9 mouse cellular contexts compared by ENCODE assay signal in genomic region chr1:133815747-133816491, GRCm38 (mm10). TPM values are rescaled to one million over a fixed set of nuclear protein-coding genes. Genes with fewer than 3 reads are reported as not detected.
A peak's percentile ranks its signal among the peaks of the same experiment; 100 is the strongest.
DNase-seq lines count a peak whose midpoint lies in the region; ATAC-seq lines count a peak whose summit lies in the region.
"Had no signal": no experiment of that assay in that cellular context is flagged by ENCODE, and none has a peak within 500 bp of the region (broad histone marks: within the 10 kb centered on the region; RNA-seq: fewer than 3 reads in every experiment).

No protein-coding gene starts in this region.

- no peaks in the 10 kb centered on the region for H3K9me3 ChIP-seq in embryonic facial prominence, embryonic 14.5 days (ENCODE audit: control insufficient read depth, low read length)
- no peaks in the 10 kb centered on the region for H3K9me3 ChIP-seq in embryonic facial prominence, embryonic 10.5 days

- H3K4me2 ChIP-seq in embryonic facial prominence, embryonic 14.5 days (ENCODE audit: low read depth, low read length): no peak overlapping the region
- H3K4me2 ChIP-seq: hindbrain, embryonic 14.5 days had no signal

- H3K4me1 ChIP-seq in embryonic facial prominence, embryonic 14.5 days (ENCODE audit: control insufficient read depth, insufficient read depth, low read length): peaks cover 5% of the 10 kb centered on the region; the same call in 1 of the 2 replicates
- H3K4me1 ChIP-seq in embryonic facial prominence, embryonic 10.5 days: peaks cover 13% of the 10 kb centered on the region

- peak; percentile 40 for DNase-seq in embryonic facial prominence, embryonic 14.5 days (ENCODE audit: low spot score)
- no peak for DNase-seq in embryonic facial prominence, embryonic 10.5 days (ENCODE audit: low spot score)
- peak; percentile 63 for DNase-seq in thymus, postnatal 0 days (ENCODE audit: low spot score)
- no peak for DNase-seq in thymus, postnatal 4 days
- peak; percentile 57 for DNase-seq in liver
- no peak for DNase-seq in yolk sac, embryonic 10.5 days (ENCODE audit: low spot score)
- DNase-seq in embryo, embryonic 10.5 days (ENCODE audit: low spot score): no peak
- DNase-seq in gastrocnemius, adult 8-10 months (ENCODE audit: low spot score in 2 of 2): no peak

- no peak overlapping the region for H3K4me3 ChIP-seq in embryonic facial prominence, embryonic 14.5 days (ENCODE audit: low read depth, low read length)
- H3K4me3 ChIP-seq in embryonic facial prominence, embryonic 10.5 days: no peak overlapping the region

- H3K9ac ChIP-seq in embryonic facial prominence, embryonic 14.5 days (ENCODE audit: low read depth, low read length): no peak overlapping the region
- H3K9ac ChIP-seq: hindbrain, embryonic 14.5 days had no signal

- WGBS in embryonic facial prominence, embryonic 14.5 days: 68% methylated on average over 12 of the region's 12 CpGs
- WGBS in embryonic facial prominence, embryonic 10.5 days: 79% methylated on average over 12 of the region's 12 CpGs

- no peaks in the 10 kb centered on the region for H3K27me3 ChIP-seq in embryonic facial prominence, embryonic 14.5 days (replicated peaks; ENCODE audit: control insufficient read depth, insufficient read depth, low read length)
- H3K27me3 ChIP-seq in embryonic facial prominence, embryonic 10.5 days (replicated peaks; ENCODE audit: low read depth, poor library complexity, severe bottlenecking): peaks cover 13% of the 10 kb centered on the region

- ATAC-seq in embryonic facial prominence, embryonic 14.5 days (ENCODE audit: low read depth): no peak

- no peak overlapping the region for H3K27ac ChIP-seq in embryonic facial prominence, embryonic 14.5 days (replicated peaks; ENCODE audit: low read depth, low read length)
- H3K27ac ChIP-seq in embryonic facial prominence, embryonic 10.5 days (replicated peaks): no peak overlapping the region
- H3K27ac ChIP-seq: hindbrain, embryonic 14.5 days had no signal

- no peaks in the 10 kb centered on the region for H3K36me3 ChIP-seq in embryonic facial prominence, embryonic 14.5 days (ENCODE audit: control insufficient read depth, insufficient read depth, low read length)
- no peaks in the 10 kb centered on the region for H3K36me3 ChIP-seq in embryonic facial prominence, embryonic 10.5 days (replicated peaks)

RNA-seq across cellular contexts. Expression of gene Atp2b4, which starts 15.1 kb away (rescaled TPM):
- 22.9 and 23.4 TPM in 2 replicates for polyA plus RNA-seq in embryonic facial prominence, embryonic 14.5 days (2014; fragmentation: Nextera tagmentation; extraction: Ambion mirVana)
- 4.7 and 5.2 TPM in 2 replicates for polyA plus RNA-seq in embryonic facial prominence, embryonic 10.5 days (2016; fragmentation: Nextera tagmentation; extraction: Ambion mirVana)
- 3.1 and 3.5 TPM in 2 replicates for polyA plus RNA-seq in thymus, postnatal 0 days (2015; fragmentation: Nextera tagmentation; extraction: Ambion mirVana)
- total RNA-seq in gastrocnemius, adult 8-10 months (2022): 1 to 10 TPM; 6.1 to 8.8 (median 6.6) TPM

Comparison
In these comparisons a context has a peak if more than half of its experiments do, and no peak if none do; other contexts are left out.
1. DNase-seq: peak in embryonic facial prominence, embryonic 14.5 days (single experiment), thymus, postnatal 0 days (single experiment) and liver (single experiment); none in embryonic facial prominence, embryonic 10.5 days (single experiment), thymus, postnatal 4 days (single experiment), yolk sac, embryonic 10.5 days (single experiment), embryo, embryonic 10.5 days (single experiment) and gastrocnemius, adult 8-10 months (0 of 2).